Mouse (Mus musculus) liver, embryonic 18 days (tissue): ENCODE measurements around the gene Olfr110. TPM values are rescaled to one million over a fixed set of nuclear protein-coding genes. Genes with fewer than 3 reads are reported as not detected.

ENCODE experiments used
- polyA plus RNA-seq: library from polyadenylated mRNA; depleted of rRNA; stranded (reverse); fragments of >200 nt; gene quantifications from 2 replicates; pipeline ENCODE4 v1.2.3, GENCODE M21; 2012; rRNA removed

The Olfr110 gene
- 0.02 TPM in 1 of 2 replicates, not detected in the other for polyA plus RNA-seq

GRCm38 (mm10) chr17:37491930-37492518 lies at the start of gene Olfr110:
TSS of gene Olfr110 (plus strand) at chr17:37492468.

GRCm38 (mm10) chr17:37445180-37445579 lies 47.1 kb upstream of the Olfr110 start, which contains the start of gene Olfr108:
TSS of gene Olfr108 (plus strand) at chr17:37445480.

GRCm38 (mm10) chr17:37458616-37459015 lies 33.7 kb upstream of the Olfr110 start, which contains the start of gene Olfr109:
TSS of gene Olfr109 (plus strand) at chr17:37458916.

DNA sequence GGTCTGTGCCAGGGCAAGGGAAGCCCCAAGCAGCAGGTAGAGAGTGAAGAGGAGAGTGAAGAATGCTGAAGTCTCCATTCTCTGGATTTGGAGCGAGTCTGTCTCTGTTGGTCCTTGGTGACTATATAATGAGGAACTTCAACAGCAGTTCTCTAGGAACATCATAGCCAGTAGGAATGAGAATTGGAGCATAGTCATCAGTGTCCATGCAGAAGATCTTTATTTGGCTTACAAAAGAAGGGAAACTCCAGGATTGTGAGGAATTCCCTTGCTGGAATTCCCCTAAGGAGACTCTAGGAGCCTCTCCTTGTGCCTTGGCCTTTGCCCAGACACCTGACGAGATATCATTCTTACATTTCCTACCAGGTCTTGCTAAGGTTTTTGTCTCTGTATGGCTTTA lies 8.8 kb upstream of the Olfr110 start, which contains the start of gene H2-M2:
TSS of gene H2-M2 (minus strand) at position 101 of the 400 bp plus-strand sequence.

GRCm38 (mm10) chr17:37507730-37508129 lies 15.5 kb downstream of the Olfr110 start, which contains the start of gene Olfr111:
TSS of gene Olfr111 (plus strand) at chr17:37508030.

Other genes starting within 250 kb of the Olfr110 start
- gene Olfr98, start 228.7 kb upstream of the Olfr110 start, polyA plus RNA-seq = not detected in 2 replicates
- gene H2-M3, start 222.2 kb upstream of the Olfr110 start, polyA plus RNA-seq = 2.6 and 3.0 TPM in 2 replicates
- gene Olfr99, start 209.0 kb upstream of the Olfr110 start, polyA plus RNA-seq = not detected in 2 replicates
- gene Olfr101, start 188.2 kb upstream of the Olfr110 start, polyA plus RNA-seq = not detected in 2 replicates
- gene Olfr102, start 175.4 kb upstream of the Olfr110 start, polyA plus RNA-seq = not detected in 2 replicates
- not detected in 2 replicates for gene Olfr103, start 152.8 kb upstream of the Olfr110 start, polyA plus RNA-seq
- gene Olfr104-ps, start 132.9 kb upstream of the Olfr110 start, polyA plus RNA-seq = not detected in 2 replicates
- gene Olfr105-ps, start 113.4 kb upstream of the Olfr110 start, polyA plus RNA-seq = not detected in 2 replicates
- gene Olfr106-ps, start 102.1 kb upstream of the Olfr110 start, polyA plus RNA-seq = not detected in 2 replicates
- not detected in 2 replicates for gene Olfr107, start 93.2 kb upstream of the Olfr110 start, polyA plus RNA-seq
- gene Olfr108, start 47.0 kb upstream of the Olfr110 start, polyA plus RNA-seq = not detected in 2 replicates
- gene Olfr109, start 33.6 kb upstream of the Olfr110 start, polyA plus RNA-seq = not detected in 2 replicates
- gene H2-M2, start 8.9 kb upstream of the Olfr110 start, polyA plus RNA-seq = 0.06 TPM in 1 of 2 replicates, not detected in the other
- gene Olfr111, start 15.6 kb downstream of the Olfr110 start, polyA plus RNA-seq = 0.03 and 0.04 TPM in 2 replicates
- gene Olfr112, start 77.0 kb downstream of the Olfr110 start, polyA plus RNA-seq = not detected in 2 replicates
- not detected in 2 replicates for gene Olfr113, start 85.2 kb downstream of the Olfr110 start, polyA plus RNA-seq
- gene Olfr114, start 100.3 kb downstream of the Olfr110 start, polyA plus RNA-seq = not detected in 2 replicates
- gene Olfr115, start 134.6 kb downstream of the Olfr110 start, polyA plus RNA-seq = not detected in 2 replicates
- gene Olfr116, start 134.7 kb downstream of the Olfr110 start, polyA plus RNA-seq = not detected in 2 replicates
- not detected in 2 replicates for gene Olfr117, start 171.3 kb downstream of the Olfr110 start, polyA plus RNA-seq
- not detected in 2 replicates for gene Olfr118, start 174.5 kb downstream of the Olfr110 start, polyA plus RNA-seq
- gene Olfr119, start 204.1 kb downstream of the Olfr110 start, polyA plus RNA-seq = not detected in 2 replicates
- not detected in 2 replicates for gene Olfr120, start 229.3 kb downstream of the Olfr110 start, polyA plus RNA-seq